Mouse (Mus musculus): ENCODE measurements around the gene Eif1.
"Not testable (repeated sequence)": the region's sequence is repeated elsewhere in the genome, so short reads cannot be mapped to it uniquely, and the experiment has no call there.

Eif1 gene

DNA sequence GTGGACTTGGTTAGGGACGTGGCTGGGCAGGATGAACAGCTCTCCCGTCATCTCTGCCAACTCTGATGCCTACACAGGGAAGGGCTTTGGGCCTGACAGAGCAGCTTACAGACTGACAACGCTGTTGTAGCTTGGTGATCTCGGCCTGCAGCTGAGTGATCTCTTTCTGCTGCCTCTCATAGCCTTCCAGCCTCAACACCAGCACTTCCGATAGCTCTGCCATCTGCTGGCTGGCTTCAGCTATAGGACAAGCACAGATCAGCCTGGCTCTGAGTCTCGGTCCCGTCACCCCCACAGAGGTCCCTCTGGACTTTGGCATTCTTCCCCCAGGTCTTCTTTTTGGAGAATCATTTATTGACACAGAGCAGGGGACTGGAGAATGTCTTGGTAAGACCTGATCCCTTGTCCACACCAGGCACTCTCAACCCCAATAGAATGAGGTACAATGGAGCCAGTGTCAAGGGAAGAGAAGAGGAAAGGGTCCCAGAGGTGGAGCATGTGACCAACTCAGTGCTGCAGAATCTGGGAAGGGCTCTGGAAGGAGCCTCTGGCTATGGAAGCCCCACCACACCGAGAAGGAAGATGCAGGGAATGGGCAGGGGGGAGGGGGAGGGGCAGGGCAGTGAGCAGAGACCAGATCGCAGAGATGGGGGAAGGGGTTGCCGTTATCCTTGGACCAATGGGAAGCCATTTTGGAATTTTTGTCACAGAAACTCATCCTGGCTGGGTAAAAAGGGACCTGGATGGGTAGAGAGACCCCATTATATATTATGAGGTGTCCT lies 32.6 kb downstream of the Eif1 start:
- DNase-seq (ENCODE audit: low read depth, low spot score), result no peak

DNA sequence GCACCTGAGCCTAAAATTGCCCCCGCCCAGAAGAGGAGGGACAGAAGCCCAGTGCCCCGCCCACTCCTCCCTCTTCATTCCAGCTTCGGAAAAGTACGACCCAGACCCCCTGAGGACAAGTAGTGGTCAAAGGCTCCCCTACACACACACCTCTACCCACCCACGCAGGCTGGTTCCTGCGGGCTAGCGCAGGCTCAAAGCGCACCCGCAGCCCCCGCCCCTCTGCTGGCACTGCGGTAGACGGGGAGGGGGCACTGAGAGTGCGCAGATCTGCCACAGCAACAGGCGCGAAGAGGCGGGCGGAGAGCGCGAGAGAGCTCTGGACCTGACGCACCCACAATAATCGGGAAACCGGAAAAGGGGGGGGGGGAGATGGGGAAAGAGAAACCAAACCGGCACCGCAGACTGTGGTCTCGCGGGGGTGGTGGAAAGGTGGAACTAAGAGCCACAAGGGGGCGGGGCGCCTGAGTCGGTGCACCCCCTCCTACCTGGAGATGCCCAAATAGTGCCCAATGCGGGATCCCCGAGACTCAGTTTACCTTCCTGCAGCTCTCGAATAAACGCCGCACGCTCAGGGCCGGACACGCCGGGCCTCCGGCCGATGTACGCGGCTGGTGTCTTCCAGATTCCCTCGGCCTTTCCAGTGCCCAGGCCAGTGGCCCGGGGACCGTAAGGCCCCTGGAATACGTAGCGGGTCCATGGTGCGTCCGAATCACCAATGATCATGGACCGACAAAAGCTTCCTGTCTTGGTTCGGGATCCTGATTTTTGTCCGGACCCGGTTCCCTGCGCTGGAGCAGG lies 35.7 kb downstream of the Eif1 start:
- no peak for DNase-seq (ENCODE audit: low read depth, low spot score)

DNA sequence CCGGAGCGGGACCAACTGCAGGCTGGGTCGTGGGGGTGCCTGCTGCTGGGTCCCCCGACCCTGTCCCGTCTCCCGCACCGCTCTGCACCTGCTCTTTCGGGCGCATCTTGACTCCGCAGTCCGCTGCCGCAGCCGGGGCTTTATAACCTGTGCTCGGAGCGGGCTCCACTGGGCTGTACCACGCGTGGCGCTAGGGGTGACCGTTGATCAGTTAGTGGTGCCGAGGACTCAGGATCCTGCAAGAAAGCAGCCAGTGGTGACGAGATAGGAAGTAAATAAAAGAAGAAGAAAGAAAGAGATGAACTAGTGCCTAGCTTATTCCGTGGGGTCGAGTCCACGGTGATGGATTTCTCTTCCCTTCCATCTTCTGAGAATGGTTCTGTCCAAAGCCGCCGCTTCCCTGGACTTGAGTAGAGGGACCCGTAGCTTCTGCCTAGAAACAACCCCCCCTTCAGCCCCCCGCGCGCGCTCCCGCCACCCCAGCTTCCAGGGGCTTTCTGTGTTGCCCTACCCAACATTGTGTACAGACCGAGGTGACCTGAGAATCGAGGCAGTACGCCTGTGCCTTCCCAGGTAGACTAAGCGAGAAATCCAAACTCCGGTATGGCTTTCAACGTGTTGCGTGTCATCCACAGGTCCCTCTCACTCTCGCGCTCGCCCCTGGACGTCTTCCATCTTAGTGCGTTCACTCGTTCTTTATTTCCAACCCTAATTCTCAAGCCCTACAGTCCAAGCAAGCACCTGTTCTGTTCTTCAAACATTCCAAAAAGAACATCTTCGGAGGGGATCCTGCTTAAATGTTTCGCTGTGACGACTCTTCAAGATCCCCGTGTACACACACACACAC lies 36.5 kb downstream of the Eif1 start, which contains the start of gene Hap1:
Gene Hap1, minus strand, starts transcription at position 157 of the 847 bp plus-strand sequence.
- peak; percentile 77 for DNase-seq (ENCODE audit: low read depth, low spot score)

GRCm38 (mm10) chr11:100356819-100357211 lies 37.1 kb downstream of the Eif1 start:
- DNase-seq (ENCODE audit: low read depth, low spot score), result no peak

DNA sequence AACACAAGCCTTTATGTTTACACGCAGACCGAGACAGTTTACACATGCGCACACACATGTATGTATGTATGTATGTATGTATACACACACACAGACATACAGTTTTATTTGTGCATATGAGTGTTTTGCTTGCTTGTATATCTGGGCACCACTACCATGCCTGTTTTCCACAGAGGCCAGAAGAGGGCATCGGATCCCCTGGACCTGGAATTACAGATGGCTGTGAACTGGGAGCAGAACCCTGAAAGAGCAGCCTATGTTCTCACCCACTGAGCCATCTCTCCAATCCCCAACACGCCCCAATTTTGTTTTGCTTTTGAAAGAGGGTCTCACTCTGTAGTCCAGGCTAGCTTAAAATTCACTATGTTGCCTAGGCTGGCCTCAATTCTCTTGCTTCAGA lies 37.7 kb downstream of the Eif1 start:
- DNase-seq (ENCODE audit: low read depth, low spot score), result no peak

- no peak for DNase-seq (ENCODE audit: low read depth, low spot score)
Measured at GRCm38 (mm10) chr11:100360175-100360574, 40.5 kb downstream of the Eif1 start.

GRCm38 (mm10) chr11:100361059-100361458 lies 41.4 kb downstream of the Eif1 start:
- not testable (repeated sequence) for DNase-seq (ENCODE audit: low read depth, low spot score)

DNA sequence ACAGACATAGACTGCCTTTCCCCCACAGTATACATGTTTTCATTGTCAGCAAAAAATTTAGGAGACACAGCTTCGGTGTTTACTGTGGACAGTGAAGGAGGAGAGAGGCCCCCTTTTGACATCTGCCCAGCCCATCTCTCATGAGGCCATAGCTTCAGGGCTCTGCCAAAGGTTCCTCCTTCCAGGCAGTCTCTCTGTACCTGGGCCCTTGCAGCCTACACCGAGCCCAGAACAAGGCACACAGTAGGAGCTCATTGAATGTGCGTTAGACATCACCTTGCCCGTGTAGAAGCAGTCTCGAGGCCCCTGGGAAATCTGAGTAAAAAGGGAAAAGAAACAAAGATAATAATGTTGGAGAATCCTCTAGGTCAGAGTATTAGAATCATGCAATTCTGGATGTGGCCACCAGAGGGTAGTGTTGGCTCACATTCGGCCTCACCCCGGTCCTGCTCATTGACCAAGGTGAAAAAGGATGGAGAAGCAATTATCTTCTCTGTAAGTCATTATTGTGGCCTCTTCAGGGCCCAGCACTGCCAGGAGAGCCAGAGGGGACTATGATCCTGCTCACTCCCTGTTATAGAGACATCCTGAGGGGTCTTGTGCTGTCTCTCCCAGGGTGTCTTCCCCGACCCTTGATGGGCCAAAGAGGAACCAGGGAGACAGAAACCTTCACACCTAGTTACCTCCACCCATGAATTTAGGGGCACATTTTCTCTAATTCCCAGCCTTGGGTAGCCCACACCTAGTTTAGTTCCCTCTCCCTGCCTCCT lies 42.7 kb downstream of the Eif1 start:
- DNase-seq (ENCODE audit: low read depth, low spot score), result peak; percentile 71

- peak; percentile 62 for DNase-seq (ENCODE audit: low read depth, low spot score)
Measured at GRCm38 (mm10) chr11:100362979-100363562, 43.4 kb downstream of the Eif1 start.

DNA sequence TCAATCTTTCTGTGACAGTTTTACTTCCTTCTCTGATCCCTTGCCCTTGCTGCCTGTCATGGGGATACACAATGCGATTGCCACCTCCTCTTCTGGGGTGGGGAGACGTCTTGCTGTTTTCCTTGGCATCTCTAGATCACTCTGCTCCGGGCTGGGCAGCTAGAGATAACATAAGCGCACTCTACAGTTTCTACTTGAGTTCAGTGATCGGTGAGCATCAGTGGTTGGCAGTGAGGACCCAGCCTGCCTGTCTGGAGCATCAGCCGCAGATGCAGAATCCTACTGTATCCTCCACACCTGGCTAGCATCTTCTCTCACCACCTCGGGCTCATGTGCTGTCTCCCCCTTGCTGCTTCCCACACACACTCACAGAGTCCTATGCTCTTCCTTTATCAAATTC lies 49.5 kb downstream of the Eif1 start:
- no peak for DNase-seq (ENCODE audit: low read depth, low spot score)

DNA sequence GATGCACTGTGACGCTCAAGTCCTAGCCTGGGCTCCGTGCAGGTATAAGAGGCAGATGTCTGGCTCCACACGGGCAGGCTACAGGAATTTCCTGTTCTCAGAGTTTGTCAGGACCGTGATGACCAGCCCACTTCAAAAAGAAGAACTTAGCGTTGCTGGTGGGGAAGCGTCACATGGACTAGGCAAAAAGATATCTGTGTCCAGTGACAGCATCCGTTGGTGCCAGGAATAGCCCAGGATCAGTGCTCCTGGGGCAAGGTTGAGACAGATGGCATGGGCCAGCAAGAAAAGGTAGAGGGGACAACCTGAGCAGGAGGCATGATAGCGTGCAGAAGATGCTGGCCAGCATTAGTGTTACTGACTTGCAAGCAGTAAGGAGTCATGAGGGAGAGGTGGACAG lies 50.1 kb downstream of the Eif1 start:
- no peak for DNase-seq (ENCODE audit: low read depth, low spot score)

Data from forelimb bud, embryonic 11.5 days (tissue).